Mouse (Mus musculus): ENCODE results near the gene Atpaf1. TPM values are rescaled to one million over a fixed set of nuclear protein-coding genes. Genes with fewer than 3 reads are reported as not detected.

Atpaf1 gene
- polyA plus RNA-seq, 1 experiment from 2014 or later: 30.1 TPM

DNA sequence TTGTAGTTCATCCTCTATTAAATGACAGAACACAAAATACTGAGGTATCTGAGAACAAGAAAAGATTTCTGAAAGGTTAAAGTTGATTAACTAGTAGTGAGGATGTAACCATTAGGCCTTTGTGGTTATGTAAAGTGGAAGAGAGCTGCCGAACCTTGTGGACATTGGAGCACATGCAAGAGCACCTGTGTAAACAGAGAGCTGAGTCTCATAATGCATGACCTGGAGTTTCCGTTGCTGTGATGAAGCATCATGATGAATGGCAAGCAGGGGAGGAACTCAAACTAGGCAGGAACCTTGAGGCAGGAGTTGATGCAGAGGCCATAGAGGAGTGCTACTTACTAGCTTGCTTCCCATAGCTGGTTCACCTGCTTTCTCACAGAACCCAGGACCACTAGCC is 66.0 kb downstream of the Atpaf1 start:
- no peaks in the 10 kb centered on the region for H3K9me3 ChIP-seq (replicated peaks)
- H3K4me1 ChIP-seq: peaks cover 86% of the 10 kb centered on the region

DNA sequence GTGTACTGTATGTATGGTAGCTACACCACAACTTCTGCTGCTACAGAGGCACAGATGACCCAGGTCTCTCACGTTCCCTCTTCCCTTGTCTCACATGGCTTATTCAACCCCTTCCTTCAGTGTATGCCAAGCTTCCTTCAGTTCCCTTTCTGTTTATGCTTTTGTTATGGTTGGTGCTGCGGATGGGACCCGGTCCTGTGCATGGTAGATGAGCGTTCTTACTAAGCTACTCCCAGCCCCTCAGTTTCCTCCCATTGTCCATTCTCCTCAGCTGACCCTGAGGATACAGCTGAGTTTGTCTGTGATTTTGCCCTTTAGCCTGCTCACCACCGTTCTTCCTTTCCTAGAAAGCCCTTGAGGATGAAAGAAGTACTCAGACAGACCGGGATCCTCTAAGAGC is 67.0 kb downstream of the Atpaf1 start:
- H3K9ac ChIP-seq: no peak overlapping the region
- WGBS (ENCODE audit: insufficient replicate concordance): 83% methylated on average over 6 of the region's 6 CpGs
- H3K9me3 ChIP-seq (replicated peaks): no peaks in the 10 kb centered on the region
- H3K4me2 ChIP-seq: no peak overlapping the region
- peaks cover 86% of the 10 kb centered on the region for H3K4me1 ChIP-seq
- ATAC-seq: no peak
- peaks cover 83% of the 10 kb centered on the region for H3K36me3 ChIP-seq
- H3K27ac ChIP-seq: peak overlapping the region; percentile 94
- no peak overlapping the region for H3K4me3 ChIP-seq
- no peaks in the 10 kb centered on the region for H3K27me3 ChIP-seq (replicated peaks)

More for the DNA sequence above, 66.0 kb downstream of the Atpaf1 start:
- 66% methylated on average over 2 of the region's 2 CpGs for WGBS (ENCODE audit: insufficient replicate concordance)
- Histone ChIP-seq H3K4me3 (no peak overlapping the region), H3K27ac (peak overlapping the region; percentile 94), H3K27me3 (replicated peaks) (no peaks in the 10 kb centered on the region), H3K4me2 (peak overlapping the region; percentile 69; the same call in 1 of the 2 replicates), H3K36me3 (peaks cover 90% of the 10 kb centered on the region), H3K9ac (peak overlapping the region; percentile 62; the same call in 1 of the 2 replicates)
- ATAC-seq: no peak

DNA sequence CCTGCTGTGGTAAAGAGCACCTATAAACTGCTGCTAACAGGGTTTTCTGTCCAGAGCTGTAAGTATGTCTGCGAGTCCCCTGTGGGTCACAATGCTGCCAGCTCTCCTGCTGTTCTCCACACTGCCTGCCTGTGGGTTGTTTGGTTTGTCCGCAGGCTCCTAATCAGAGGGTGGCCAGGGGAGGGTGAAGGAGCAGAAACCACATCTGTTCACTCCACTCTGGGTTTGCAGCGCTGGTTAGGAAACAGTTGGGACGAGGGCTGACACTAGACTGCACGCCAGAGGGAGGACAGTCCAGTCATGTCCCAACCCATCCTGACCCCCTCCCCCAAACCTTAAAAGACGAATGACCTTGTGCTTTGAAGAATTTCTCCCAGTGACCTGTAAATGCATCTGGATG is 70.5 kb downstream of the Atpaf1 start:
- Histone ChIP-seq H3K27me3 (replicated peaks) (no peaks in the 10 kb centered on the region), H3K27ac (peak overlapping the region; percentile 90), H3K36me3 (peaks cover 88% of the 10 kb centered on the region), H3K9ac (peak overlapping the region; percentile 40), H3K9me3 (replicated peaks) (no peaks in the 10 kb centered on the region), H3K4me2 (peak overlapping the region; percentile 59), H3K4me1 (peaks cover 81% of the 10 kb centered on the region), H3K4me3 (no peak overlapping the region)
- WGBS (ENCODE audit: insufficient replicate concordance): 21% methylated on average over 6 of the region's 6 CpGs
- ATAC-seq: peak; percentile 21; the same call in 1 of the 2 replicates

DNA sequence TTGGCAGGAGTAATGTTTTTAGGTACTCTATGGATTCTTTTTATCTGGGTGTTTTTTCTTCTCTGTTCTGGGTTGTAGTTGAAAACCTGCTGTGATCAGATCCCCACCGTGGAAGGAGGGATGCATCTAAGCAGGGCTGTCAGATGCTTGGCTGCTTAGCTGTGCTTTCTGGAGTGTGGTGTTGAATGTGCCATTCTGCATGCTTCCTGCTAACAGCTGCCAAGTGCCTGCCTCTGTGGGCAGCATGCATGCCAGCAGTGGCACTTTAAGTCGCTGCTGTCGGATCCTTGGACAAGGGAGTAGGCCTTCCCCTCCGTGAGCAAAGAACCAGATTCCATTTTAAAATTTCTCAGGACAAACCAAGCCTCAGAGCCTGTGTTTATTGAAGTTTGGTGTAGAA is 71.0 kb downstream of the Atpaf1 start:
- no peak for ATAC-seq
- no peaks in the 10 kb centered on the region for H3K27me3 ChIP-seq (replicated peaks)
- peak overlapping the region; percentile 90 for H3K27ac ChIP-seq
- peaks cover 88% of the 10 kb centered on the region for H3K36me3 ChIP-seq
- H3K4me2 ChIP-seq: peak overlapping the region; percentile 59
- no peaks in the 10 kb centered on the region for H3K9me3 ChIP-seq (replicated peaks)
- H3K9ac ChIP-seq: peak overlapping the region; percentile 40
- 76% methylated on average over 4 of the region's 4 CpGs for WGBS (ENCODE audit: insufficient replicate concordance)
- peaks cover 76% of the 10 kb centered on the region for H3K4me1 ChIP-seq
- H3K4me3 ChIP-seq: peak overlapping the region; percentile 12; the same call in 1 of the 2 replicates

DNA sequence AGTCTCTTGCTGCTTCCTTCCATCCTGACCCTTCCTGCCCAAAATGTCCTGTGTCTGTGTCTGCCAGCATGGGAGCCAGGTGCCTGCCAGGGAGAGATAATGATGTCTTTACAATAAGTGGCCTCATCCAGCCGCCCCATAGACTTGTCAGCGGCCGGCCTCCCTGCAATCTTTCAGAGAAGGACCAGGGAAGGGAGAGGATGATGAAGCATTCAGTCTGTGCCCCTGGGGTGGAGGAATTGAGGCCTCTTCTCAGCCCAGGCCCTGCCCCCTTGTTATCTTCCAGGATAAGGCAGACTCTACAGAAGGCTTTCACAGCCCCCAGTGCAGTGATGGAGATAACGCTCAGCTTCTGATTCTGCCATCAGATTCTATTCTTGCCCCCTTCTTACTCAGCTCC is 71.7 kb downstream of the Atpaf1 start:
- Histone ChIP-seq H3K27ac (peak overlapping the region; percentile 90), H3K9ac (peak overlapping the region; percentile 40; the same call in 1 of the 2 replicates), H3K4me1 (peaks cover 69% of the 10 kb centered on the region), H3K9me3 (replicated peaks) (no peaks in the 10 kb centered on the region), H3K4me3 (peak overlapping the region; percentile 12; the same call in 1 of the 2 replicates), H3K27me3 (replicated peaks) (no peaks in the 10 kb centered on the region), H3K4me2 (peak overlapping the region; percentile 59), H3K36me3 (peaks cover 88% of the 10 kb centered on the region)
- 17% methylated on average over 4 of the region's 4 CpGs for WGBS (ENCODE audit: insufficient replicate concordance)
- peak; percentile 97 for ATAC-seq

DNA sequence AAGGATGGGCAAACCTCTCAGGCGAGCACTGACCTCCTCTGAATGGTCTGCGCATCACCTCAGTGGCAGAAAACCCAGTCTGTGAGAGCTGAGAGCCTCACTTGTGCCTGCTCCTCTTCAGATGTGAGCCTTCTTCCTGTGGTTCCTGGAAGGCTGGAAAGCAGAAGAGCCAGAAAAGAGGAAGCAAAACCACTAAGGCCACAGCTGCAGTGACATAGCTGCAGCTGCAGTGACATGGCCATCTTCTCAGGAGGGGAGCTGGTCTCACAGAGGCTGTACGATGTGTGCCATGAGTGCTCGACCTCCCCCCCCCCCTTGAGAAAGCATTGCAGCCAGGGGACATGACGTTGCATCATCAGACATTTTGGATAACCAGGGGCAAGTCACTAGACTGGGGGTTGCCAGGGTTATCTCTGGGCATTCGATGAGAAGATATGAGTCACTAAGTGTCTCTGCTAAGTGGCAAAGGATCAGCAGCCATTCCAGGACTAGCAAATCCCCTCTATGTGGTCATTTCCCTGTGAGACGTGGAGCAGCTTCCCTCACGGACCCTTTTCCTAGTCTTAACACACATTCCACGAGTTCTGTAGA is 72.8 kb downstream of the Atpaf1 start:
- ATAC-seq: no peak
- no peaks in the 10 kb centered on the region for H3K9me3 ChIP-seq (replicated peaks)
- 56% methylated on average over 9 of the region's 9 CpGs for WGBS (ENCODE audit: insufficient replicate concordance)
- H3K27me3 ChIP-seq (replicated peaks): no peaks in the 10 kb centered on the region
- H3K4me2 ChIP-seq: peak overlapping the region; percentile 59
- H3K9ac ChIP-seq: peak overlapping the region; percentile 28; the same call in 1 of the 2 replicates
- peaks cover 61% of the 10 kb centered on the region for H3K4me1 ChIP-seq
- peaks cover 88% of the 10 kb centered on the region for H3K36me3 ChIP-seq
- H3K27ac ChIP-seq: peak overlapping the region; percentile 90
- H3K4me3 ChIP-seq: no peak overlapping the region

DNA sequence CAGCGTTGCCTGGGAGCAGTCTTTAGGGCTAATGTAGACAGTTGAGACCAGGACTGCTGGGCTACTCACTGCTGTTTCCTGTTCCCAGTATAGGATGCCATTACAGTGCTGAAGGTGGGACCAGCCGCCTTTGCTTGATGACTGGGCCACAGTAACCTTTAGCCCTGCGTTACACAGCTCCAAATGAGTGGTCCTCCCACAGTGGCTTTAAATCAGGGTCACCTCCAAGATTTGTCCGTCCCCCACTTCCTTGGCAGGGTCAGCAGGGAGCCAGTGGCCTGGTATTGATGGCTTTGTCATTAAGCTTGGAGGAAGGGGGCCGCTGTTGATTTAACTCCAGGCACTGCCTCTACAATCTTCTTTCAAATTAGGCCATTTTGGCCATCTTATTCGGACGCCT is 78.7 kb downstream of the Atpaf1 start:
- Histone ChIP-seq H3K27ac (no peak overlapping the region), H3K4me2 (no peak overlapping the region), H3K4me3 (no peak overlapping the region), H3K4me1 (peaks cover 13% of the 10 kb centered on the region), H3K9me3 (replicated peaks) (no peaks in the 10 kb centered on the region), H3K27me3 (replicated peaks) (no peaks in the 10 kb centered on the region), H3K36me3 (peaks cover 98% of the 10 kb centered on the region), H3K9ac (no peak overlapping the region)
- no peak for ATAC-seq
- WGBS (ENCODE audit: insufficient replicate concordance): 88% methylated on average over 7 of the region's 7 CpGs

DNA sequence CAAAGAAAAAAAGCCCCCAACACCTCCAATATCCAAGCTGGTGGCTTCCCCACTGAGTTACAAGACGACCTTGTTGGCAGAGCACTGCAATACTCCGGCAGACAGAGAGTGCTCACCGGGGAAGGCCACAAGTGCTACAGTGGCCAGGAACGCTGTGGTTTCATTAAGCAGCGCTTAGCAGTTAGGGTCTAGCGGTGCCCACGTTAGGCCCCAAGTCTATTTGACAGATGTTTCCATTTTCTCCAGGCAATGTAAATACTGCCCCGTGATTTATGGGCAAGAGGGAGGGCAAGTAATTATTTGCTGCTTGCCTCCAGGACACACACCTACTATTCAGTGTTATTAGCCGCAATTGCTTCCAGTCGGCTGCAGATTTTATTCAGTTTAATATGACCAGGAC is 79.3 kb downstream of the Atpaf1 start:
- Histone ChIP-seq H3K9me3 (replicated peaks) (no peaks in the 10 kb centered on the region), H3K27me3 (replicated peaks) (no peaks in the 10 kb centered on the region), H3K4me3 (no peak overlapping the region), H3K36me3 (peaks cover 98% of the 10 kb centered on the region), H3K27ac (no peak overlapping the region), H3K4me1 (peaks cover 7% of the 10 kb centered on the region), H3K9ac (no peak overlapping the region), H3K4me2 (no peak overlapping the region)
- 78% methylated on average over 10 of the region's 10 CpGs for WGBS (ENCODE audit: insufficient replicate concordance)
- no peak for ATAC-seq

Other genes starting within 250 kb of the Atpaf1 start
- not detected in 2 replicates for gene Cyp4a31, start 221.2 kb upstream of the Atpaf1 start, polyA plus RNA-seq (2016; fragmentation: Nextera tagmentation; extraction: Ambion mirVana)
- not detected in 2 replicates for gene Cyp4a32, start 183.8 kb upstream of the Atpaf1 start, polyA plus RNA-seq (2016; fragmentation: Nextera tagmentation; extraction: Ambion mirVana)
- gene Cyp4b1, start 137.1 kb upstream of the Atpaf1 start, polyA plus RNA-seq (2016; fragmentation: Nextera tagmentation; extraction: Ambion mirVana): 0.42 and 0.87 TPM in 2 replicates
- gene Efcab14, start 47.1 kb upstream of the Atpaf1 start, polyA plus RNA-seq (2016; fragmentation: Nextera tagmentation; extraction: Ambion mirVana): 18.8 and 21.4 TPM in 2 replicates
- gene Tex38, start 3.8 kb upstream of the Atpaf1 start, polyA plus RNA-seq (2016; fragmentation: Nextera tagmentation; extraction: Ambion mirVana): not detected in 2 replicates
- gene Mob3c, start 43.3 kb downstream of the Atpaf1 start, polyA plus RNA-seq (2016; fragmentation: Nextera tagmentation; extraction: Ambion mirVana): 7.4 and 8.3 TPM in 2 replicates
- gene Mknk1, start 54.4 kb downstream of the Atpaf1 start, polyA plus RNA-seq (2016; fragmentation: Nextera tagmentation; extraction: Ambion mirVana): 45.2 and 47.2 TPM in 2 replicates
- not detected in 2 replicates for gene Kncn, start 99.6 kb downstream of the Atpaf1 start, polyA plus RNA-seq (2016; fragmentation: Nextera tagmentation; extraction: Ambion mirVana)
- gene 6430628N08Rik, start 105.9 kb downstream of the Atpaf1 start, polyA plus RNA-seq (2016; fragmentation: Nextera tagmentation; extraction: Ambion mirVana): not detected in 2 replicates
- gene Dmbx1, start 155.1 kb downstream of the Atpaf1 start, polyA plus RNA-seq (2016; fragmentation: Nextera tagmentation; extraction: Ambion mirVana): not detected in 2 replicates
- 3.9 and 4.2 TPM in 2 replicates for gene Faah, start 233.1 kb downstream of the Atpaf1 start, polyA plus RNA-seq (2016; fragmentation: Nextera tagmentation; extraction: Ambion mirVana)